28 mouse cellular contexts compared by ENCODE assay signal in genomic region chr2:174478746-174479145, GRCm38 (mm10). TPM values are rescaled to one million over a fixed set of nuclear protein-coding genes. Genes with fewer than 3 reads are reported as not detected.
DNase-seq lines count a peak whose midpoint lies in the region; ATAC-seq and TF ChIP-seq lines count a peak whose summit lies in the region.
"Had no signal": no experiment of that assay in that cellular context is flagged by ENCODE, and none has a peak within 500 bp of the region (broad histone marks: within the 10 kb centered on the region; RNA-seq: fewer than 3 reads in every experiment).

No protein-coding gene starts in this region.

- H3K9me3 ChIP-seq in lung, embryonic 16.5 days (ENCODE audit: control insufficient read depth, low read length), result no peaks in the 10 kb centered on the region
- H3K9me3 ChIP-seq in intestine, postnatal 0 days (ENCODE audit: control insufficient read depth), result no peaks in the 10 kb centered on the region
- H3K9me3 ChIP-seq in stomach, postnatal 0 days (ENCODE audit: control insufficient read depth, low read length), result no peaks in the 10 kb centered on the region
- H3K9me3 ChIP-seq: embryonic facial prominence, embryonic 12.5 days; embryonic facial prominence, embryonic 15.5 days; heart, embryonic 10.5 days; heart, embryonic 13.5 days; hindbrain, embryonic 10.5 days; hindbrain, embryonic 13.5 days had no signal

- no peak overlapping the region for H3K9ac ChIP-seq in lung, embryonic 16.5 days (ENCODE audit: low read length)
- H3K9ac ChIP-seq in intestine, postnatal 0 days (ENCODE audit: low read depth, low read length), result no peak overlapping the region
- H3K9ac ChIP-seq in stomach, postnatal 0 days (ENCODE audit: low read length), result no peak overlapping the region
- H3K9ac ChIP-seq: embryonic facial prominence, embryonic 12.5 days; embryonic facial prominence, embryonic 15.5 days; forebrain, postnatal 0 days; heart, embryonic 13.5 days; hindbrain, embryonic 13.5 days had no signal

- H3K4me3 ChIP-seq in lung, embryonic 16.5 days (ENCODE audit: low read length), result no peak overlapping the region
- H3K4me3 ChIP-seq in lung, adult 2 months (replicated peaks; ENCODE audit: extremely low read depth, low read depth, low read length), result no peak overlapping the region
- no peak overlapping the region for H3K4me3 ChIP-seq in intestine, postnatal 0 days (ENCODE audit: low read depth, low read length)
- no peak overlapping the region for H3K4me3 ChIP-seq in stomach, postnatal 0 days (ENCODE audit: low read depth, low read length)
- H3K4me3 ChIP-seq: embryonic facial prominence, embryonic 12.5 days; embryonic facial prominence, embryonic 15.5 days; gastrocnemius, adult 2 months; heart, embryonic 10.5 days; heart, embryonic 13.5 days; hindbrain, embryonic 10.5 days; hindbrain, embryonic 13.5 days had no signal

- no peak for DNase-seq in lung, adult 2 months
- DNase-seq in stomach, postnatal 0 days (ENCODE audit: low spot score), result peak; percentile 57
- no peak for DNase-seq in right cerebral cortex, postnatal 14 days
- DNase-seq in heart, adult 8-10 months (ENCODE audit: low spot score), result no peak
- DNase-seq: adrenal gland, adult 2 months; adrenal gland, postnatal 14 days; cerebellum, adult 11 months; cerebellum, adult 2 months; cerebellum, adult 9-11 months; cerebellum, postnatal 25 days; forebrain, postnatal 0 days; gastrocnemius, adult 2 months; gastrocnemius, postnatal 14 days; heart, adult 18-20 months had no signal

- peak overlapping the region; percentile 56; the same call in 1 of the 2 replicates for H3K27ac ChIP-seq in lung, embryonic 16.5 days (ENCODE audit: low read length)
- H3K27ac ChIP-seq in intestine, postnatal 0 days (ENCODE audit: low read depth, low read length), result peak overlapping the region; percentile 86; the same call in 1 of the 2 replicates
- H3K27ac ChIP-seq in stomach, postnatal 0 days (replicated peaks), result peak overlapping the region; percentile 81
- H3K27ac ChIP-seq: embryonic facial prominence, embryonic 12.5 days; embryonic facial prominence, embryonic 15.5 days; gastrocnemius, adult 2 months; heart, embryonic 10.5 days; heart, embryonic 13.5 days; hindbrain, embryonic 10.5 days; hindbrain, embryonic 13.5 days had no signal

- no peak for ATAC-seq in lung, embryonic 16.5 days (ENCODE audit: low read depth)
- ATAC-seq in intestine, postnatal 0 days, result no peak
- peak; percentile 61 for ATAC-seq in megakaryocyte progenitor cell, adult 5-6 weeks (replicated peaks; ENCODE audit: poor library complexity)
- ATAC-seq in stomach, postnatal 0 days (ENCODE audit: low FRiP score, low TSS enrichment), result no peak
- ATAC-seq: CD4-positive, CD25-positive, alpha-beta regulatory T cell, adult 4 months; forebrain, embryonic 14.5 days; forebrain, postnatal 0 days; hindbrain, embryonic 16.5 days had no signal

- peaks cover 4% of the 10 kb centered on the region; the same call in 1 of the 2 replicates for H3K4me1 ChIP-seq in lung, embryonic 16.5 days (replicated peaks; ENCODE audit: control insufficient read depth, insufficient read depth, low read length)
- H3K4me1 ChIP-seq in lung, adult 2 months (ENCODE audit: control insufficient read depth, insufficient read depth, low read length), result no peaks in the 10 kb centered on the region
- H3K4me1 ChIP-seq in intestine, postnatal 0 days (replicated peaks; ENCODE audit: control insufficient read depth, insufficient read depth, low read length), result 0 out of 2 replicates have a peak, but pooled peaks cover 3% of the 10 kb centered on the region
- no peaks in the 10 kb centered on the region for H3K4me1 ChIP-seq in stomach, postnatal 0 days (replicated peaks; ENCODE audit: control insufficient read depth, insufficient read depth)
- H3K4me1 ChIP-seq: embryonic facial prominence, embryonic 12.5 days; embryonic facial prominence, embryonic 15.5 days; heart, embryonic 10.5 days; heart, embryonic 13.5 days; hindbrain, embryonic 13.5 days had no signal

- H3K27me3 ChIP-seq in lung, embryonic 16.5 days (ENCODE audit: control insufficient read depth, insufficient read depth, low read depth, low read length), result no peaks in the 10 kb centered on the region
- no peaks in the 10 kb centered on the region for H3K27me3 ChIP-seq in intestine, postnatal 0 days (replicated peaks; ENCODE audit: control insufficient read depth, insufficient read depth, low read length)
- no peaks in the 10 kb centered on the region for H3K27me3 ChIP-seq in stomach, postnatal 0 days (ENCODE audit: control insufficient read depth, insufficient read depth, low read length)
- H3K27me3 ChIP-seq: embryonic facial prominence, embryonic 12.5 days; embryonic facial prominence, embryonic 15.5 days; heart, embryonic 13.5 days; hindbrain, embryonic 13.5 days had no signal

- 60% methylated on average over 5 of the region's 5 CpGs for WGBS in lung, embryonic 16.5 days
- WGBS in lung, adult 2 months, result 64% methylated on average over 5 of the region's 5 CpGs
- WGBS in intestine, postnatal 0 days, result 75% methylated on average over 5 of the region's 5 CpGs
- 66% methylated on average over 5 of the region's 5 CpGs for WGBS in stomach, postnatal 0 days

- TF ChIP-seq EP300 in stomach, postnatal 0 days (optimal IDR thresholded peaks at IDR 0.05), result no peak

- no peak overlapping the region for H3K4me2 ChIP-seq in lung, embryonic 16.5 days (ENCODE audit: low read depth, low read length)
- no peak overlapping the region for H3K4me2 ChIP-seq in intestine, postnatal 0 days (replicated peaks; ENCODE audit: low read depth)
- no peak overlapping the region for H3K4me2 ChIP-seq in stomach, postnatal 0 days (replicated peaks; ENCODE audit: low read depth)
- H3K4me2 ChIP-seq: embryonic facial prominence, embryonic 12.5 days; embryonic facial prominence, embryonic 15.5 days; heart, embryonic 13.5 days; hindbrain, embryonic 13.5 days had no signal

- no peaks in the 10 kb centered on the region for H3K36me3 ChIP-seq in lung, embryonic 16.5 days (ENCODE audit: control insufficient read depth, insufficient read depth, low read length)
- H3K36me3 ChIP-seq in intestine, postnatal 0 days (ENCODE audit: control insufficient read depth, insufficient read depth), result no peaks in the 10 kb centered on the region
- no peaks in the 10 kb centered on the region for H3K36me3 ChIP-seq in stomach, postnatal 0 days (ENCODE audit: control insufficient read depth, insufficient read depth, low read length)
- H3K36me3 ChIP-seq: embryonic facial prominence, embryonic 12.5 days; embryonic facial prominence, embryonic 15.5 days; heart, embryonic 10.5 days; heart, embryonic 13.5 days; hindbrain, embryonic 10.5 days; hindbrain, embryonic 13.5 days had no signal

- no peak for TF ChIP-seq CTCF in lung, adult 2 months (IDR thresholded peaks at IDR 0.05; ENCODE audit: insufficient read depth, low read length)
- no peak for TF ChIP-seq CTCF in intestine, postnatal 0 days (IDR thresholded peaks at IDR 0.05; ENCODE audit: low read depth)
- TF ChIP-seq CTCF in stomach, postnatal 0 days (IDR thresholded peaks at IDR 0.05; ENCODE audit: low read depth), result no peak

- no peak for TF ChIP-seq POLR2A in lung, adult 2 months (IDR thresholded peaks at IDR 0.05; ENCODE audit: borderline replicate concordance, extremely low read depth, low read depth, low read length)

RNA-seq across cellular contexts. Expression of gene Prelid3b, which starts 5.9 kb away (rescaled TPM):
- polyA plus RNA-seq in lung, embryonic 16.5 days (2015; fragmentation: Nextera tagmentation; extraction: Ambion mirVana), result 116 and 117 TPM in 2 replicates
- polyA plus RNA-seq in lung, adult 2 months (2012; rRNA removed), result 21.8 and 29.7 TPM in 2 replicates
- 108 and 109 TPM in 2 replicates for polyA plus RNA-seq in intestine, postnatal 0 days (2015; fragmentation: Nextera tagmentation; extraction: Ambion mirVana)
- total RNA-seq in megakaryocyte progenitor cell, adult 5-6 weeks (2015), result 85.8 and 87.2 TPM in 2 replicates
- 145 and 157 TPM in 2 replicates for total RNA-seq in megakaryocyte progenitor cell, adult 5-6 weeks (2017)
- 131 and 132 TPM in 2 replicates for polyA plus RNA-seq in stomach, postnatal 0 days (2015; fragmentation: Nextera tagmentation; extraction: Ambion mirVana)
- total RNA-seq in heart, adult 8-10 months (2022), result 10 to 100 TPM; 49.9 to 68.8 (median 58.7) TPM

RNA-seq across cellular contexts. Expression of gene Atp5e, which starts 14.8 kb away (rescaled TPM):
- 794 and 878 TPM in 2 replicates for polyA plus RNA-seq in lung, embryonic 16.5 days (2015; fragmentation: Nextera tagmentation; extraction: Ambion mirVana)
- 238 and 290 TPM in 2 replicates for polyA plus RNA-seq in lung, adult 2 months (2012; rRNA removed)
- 1,035 and 1,046 TPM in 2 replicates for polyA plus RNA-seq in intestine, postnatal 0 days (2015; fragmentation: Nextera tagmentation; extraction: Ambion mirVana)
- 546 and 547 TPM in 2 replicates for total RNA-seq in megakaryocyte progenitor cell, adult 5-6 weeks (2015)
- 250 and 276 TPM in 2 replicates for total RNA-seq in megakaryocyte progenitor cell, adult 5-6 weeks (2017)
- polyA plus RNA-seq in stomach, postnatal 0 days (2015; fragmentation: Nextera tagmentation; extraction: Ambion mirVana), result 759 and 851 TPM in 2 replicates
- 1,000 to 10,000 TPM; 1,537 to 1,974 (median 1,684) TPM for total RNA-seq in heart, adult 8-10 months (2022)

RNA-seq across cellular contexts. Expression of gene Tubb1, which starts 28.3 kb away (rescaled TPM):
- polyA plus RNA-seq in lung, embryonic 16.5 days (2015; fragmentation: Nextera tagmentation; extraction: Ambion mirVana), result 5.6 and 6.7 TPM in 2 replicates
- 17.4 and 38.3 TPM in 2 replicates for polyA plus RNA-seq in lung, adult 2 months (2012; rRNA removed)
- not detected in 2 replicates for polyA plus RNA-seq in intestine, postnatal 0 days (2015; fragmentation: Nextera tagmentation; extraction: Ambion mirVana)
- total RNA-seq in megakaryocyte progenitor cell, adult 5-6 weeks (2015), result not detected in 2 replicates
- 0.30 TPM in 1 of 2 replicates, not detected in the other for total RNA-seq in megakaryocyte progenitor cell, adult 5-6 weeks (2017)
- polyA plus RNA-seq in stomach, postnatal 0 days (2015; fragmentation: Nextera tagmentation; extraction: Ambion mirVana), result 0.08 and 0.11 TPM in 2 replicates
- 10 to 100 TPM in 1 of 4 experiments, 1 to 10 TPM in 3; 4.1 to 10.8 (median 6.5) TPM for total RNA-seq in heart, adult 8-10 months (2022)
- total RNA-seq: gastrocnemius, adult 2 months had no signal
- polyA plus RNA-seq: C2C12; CD4-positive, CD25-positive, alpha-beta regulatory T cell, adult 4 months; frontal cortex, adult 2 months had no signal

RNA-seq across cellular contexts. Expression of gene Ctsz, which starts 39.9 kb away (rescaled TPM):
- 228 and 249 TPM in 2 replicates for polyA plus RNA-seq in lung, embryonic 16.5 days (2015; fragmentation: Nextera tagmentation; extraction: Ambion mirVana)
- 229 and 251 TPM in 2 replicates for polyA plus RNA-seq in lung, adult 2 months (2012; rRNA removed)
- 829 and 892 TPM in 2 replicates for polyA plus RNA-seq in intestine, postnatal 0 days (2015; fragmentation: Nextera tagmentation; extraction: Ambion mirVana)
- total RNA-seq in megakaryocyte progenitor cell, adult 5-6 weeks (2015), result 190 and 207 TPM in 2 replicates
- total RNA-seq in megakaryocyte progenitor cell, adult 5-6 weeks (2017), result 307 and 339 TPM in 2 replicates
- polyA plus RNA-seq in stomach, postnatal 0 days (2015; fragmentation: Nextera tagmentation; extraction: Ambion mirVana), result 90.4 and 94.2 TPM in 2 replicates
- 10 to 100 TPM; 23.2 to 31.4 (median 25.9) TPM for total RNA-seq in heart, adult 8-10 months (2022)
